Mouse (Mus musculus) layer of hippocampus, adult 18-20 months (tissue): ENCODE measurements around the gene Rabep2. TPM values are rescaled to one million over a fixed set of nuclear protein-coding genes. Genes with fewer than 3 reads are reported as not detected.
A peak's percentile ranks its signal among the peaks of the same experiment; 100 is the strongest.

Experiments
- DNase-seq, 2 experiments: peaks; one replicate each; pipeline ENCODE4 v3.0.0; 2022; ENCODE audit warnings: low spot score in 2 of 2
- total RNA-seq, 2 experiments: library from RNA; stranded (reverse); gene quantifications; 2 replicates each; pipeline ENCODE4 v1.2.3; 2021

Rabep2 gene
- total RNA-seq, 2 experiments from 2014 or later: 14.2 to 15.2 TPM

DNA sequence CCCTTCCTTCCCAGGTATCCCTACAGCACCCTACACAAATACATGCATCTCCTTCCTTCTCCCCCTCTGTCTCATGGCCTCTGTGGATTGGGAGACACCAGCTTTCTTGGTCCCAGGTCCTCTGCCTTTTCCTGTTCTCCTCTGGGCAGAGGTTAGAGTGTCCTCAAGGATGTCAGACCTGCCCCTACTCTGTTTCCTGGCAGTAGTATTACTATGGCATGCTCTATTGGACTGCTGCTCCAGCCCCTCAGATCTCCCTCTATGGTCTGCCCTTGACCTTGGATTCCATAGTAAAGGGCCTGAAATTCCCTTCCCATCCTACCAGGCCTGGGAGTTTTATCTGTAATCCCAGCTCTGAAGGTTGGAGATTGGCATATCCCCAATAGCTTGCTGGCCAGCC is 1.6 kb downstream of the Rabep2 start:
- DNase-seq: no peak

DNA sequence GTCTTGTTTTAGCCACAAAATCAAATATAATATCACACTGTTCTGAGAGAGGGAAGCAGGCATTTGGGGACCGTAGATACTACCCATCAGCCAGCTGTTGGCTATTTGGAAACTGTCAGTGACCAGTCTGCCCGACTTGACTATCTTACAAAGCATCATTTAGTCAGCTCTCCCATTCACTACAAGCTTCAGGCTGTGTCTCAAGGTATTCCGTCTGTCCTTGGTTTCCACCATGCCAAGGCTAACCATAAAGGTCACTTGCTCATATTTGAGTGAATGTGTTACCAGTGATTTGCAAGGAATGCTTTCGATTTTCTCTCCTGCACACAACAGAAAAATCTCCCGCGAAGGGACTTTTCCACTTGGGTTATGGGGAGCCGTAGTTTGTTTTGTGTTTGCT is 6.2 kb downstream of the Rabep2 start:
- no peak for DNase-seq

DNA sequence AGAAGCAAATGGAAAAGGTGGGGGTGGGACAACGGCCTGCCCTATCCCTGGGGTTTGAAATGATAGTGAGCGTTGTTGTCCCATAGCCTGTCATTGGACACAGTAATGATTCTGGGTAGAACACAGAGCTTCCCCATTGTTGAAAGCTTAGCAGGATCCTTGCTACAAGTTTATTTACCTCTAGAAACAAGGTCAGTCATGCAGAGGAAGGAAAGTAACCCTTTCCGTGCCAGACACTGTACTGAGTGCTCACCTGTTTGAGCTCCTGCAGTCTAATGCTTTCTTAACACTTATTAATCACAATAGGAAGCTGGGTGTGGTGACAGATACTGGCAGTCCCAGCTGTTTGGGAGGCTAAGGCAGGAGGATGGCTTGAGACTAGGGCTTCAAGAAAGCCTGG is 7.2 kb downstream of the Rabep2 start:
- DNase-seq: no peak

GRCm38 (mm10) chr7:126436851-126437250 is 8.3 kb downstream of the Rabep2 start:
- DNase-seq: peak in 1 of 2 experiments; percentile 20

- no peak for DNase-seq
Observed at GRCm38 (mm10) chr7:126440134-126440533, 11.6 kb downstream of the Rabep2 start.

GRCm38 (mm10) chr7:126443997-126444396 is 15.4 kb downstream of the Rabep2 start:
- no peak for DNase-seq

DNA sequence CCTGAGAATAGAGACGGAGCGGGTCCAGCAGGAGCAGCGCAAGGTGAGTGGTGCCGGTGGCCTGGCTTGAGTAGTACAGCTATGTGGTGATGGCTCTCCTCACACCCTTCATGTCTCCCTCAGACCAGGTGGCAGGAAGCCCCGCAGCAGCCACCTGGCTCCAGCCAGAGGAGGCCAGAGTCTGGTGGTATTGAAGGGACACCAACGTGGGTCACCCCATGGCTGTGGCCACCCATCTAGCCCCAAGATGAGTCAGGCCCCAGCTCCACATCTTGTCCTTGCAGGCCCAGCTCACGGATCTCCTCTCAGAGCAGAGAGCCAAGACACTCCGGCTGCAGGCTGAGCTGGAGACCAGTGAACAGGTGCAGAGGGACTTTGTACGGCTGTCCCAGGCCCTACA is 16.0 kb downstream of the Rabep2 start:
- DNase-seq: no peak

DNA sequence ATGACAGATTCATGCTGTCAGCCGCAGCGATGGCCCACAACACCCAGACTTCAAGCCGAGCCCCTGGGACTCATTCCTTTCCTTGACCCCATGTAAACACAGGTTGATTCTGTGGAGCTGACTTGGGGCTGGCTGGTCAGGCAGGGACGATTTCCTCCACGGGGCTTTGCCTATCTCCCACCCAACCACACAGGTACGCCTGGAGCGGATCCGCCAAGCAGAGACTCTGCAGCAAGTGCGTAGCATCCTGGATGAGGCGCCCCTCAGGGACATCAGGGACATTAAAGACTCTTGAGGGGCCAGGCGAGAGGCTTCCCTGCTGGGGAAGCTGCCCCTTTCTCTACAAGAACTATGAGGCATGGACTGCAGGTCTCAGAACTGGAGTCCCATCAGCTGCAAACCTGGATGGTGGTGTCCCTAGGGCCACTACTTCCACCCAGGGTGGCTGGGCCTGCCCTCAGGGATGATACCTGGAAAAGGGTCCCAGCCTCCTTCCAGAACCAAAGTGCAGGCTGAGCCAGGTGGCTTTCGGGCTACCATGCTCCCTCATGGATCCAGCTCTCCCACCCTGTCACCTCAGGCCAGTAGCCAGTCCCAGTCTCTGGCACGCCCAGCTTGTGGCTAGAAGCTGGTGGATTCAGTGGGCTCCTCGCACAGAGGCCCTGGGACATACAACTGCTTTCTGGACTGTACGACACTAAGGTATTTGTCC is 16.7 kb downstream of the Rabep2 start:
- DNase-seq: no peak

GRCm38 (mm10) chr7:126446217-126446616 is 17.7 kb downstream of the Rabep2 start:
- DNase-seq: no peak

DNA sequence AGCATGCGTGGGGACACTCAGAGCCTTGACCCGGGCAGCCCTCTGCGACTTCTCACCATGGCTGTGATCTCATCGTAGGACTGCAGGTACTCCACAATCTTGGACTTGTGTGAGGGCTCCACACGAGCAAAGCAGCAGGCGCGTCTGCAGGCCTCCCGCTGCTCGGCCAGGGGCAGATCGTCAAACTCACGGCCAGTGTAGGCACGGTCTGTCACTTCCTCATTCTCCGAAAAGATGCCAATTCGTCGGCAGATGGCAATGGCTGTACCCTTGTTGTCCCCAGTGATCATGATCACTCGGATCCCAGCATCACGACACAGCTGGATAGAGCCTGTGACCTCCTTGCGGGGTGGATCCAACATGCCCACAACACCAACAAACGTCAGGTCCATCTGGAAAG is 19.9 kb downstream of the Rabep2 start:
- no peak for DNase-seq

GRCm38 (mm10) chr7:126449991-126450390 is 21.4 kb downstream of the Rabep2 start:
- no peak for DNase-seq

- DNase-seq: no peak
Observed at GRCm38 (mm10) chr7:126450641-126451040, 22.1 kb downstream of the Rabep2 start.

GRCm38 (mm10) chr7:126452244-126452643 is 23.7 kb downstream of the Rabep2 start:
- DNase-seq: no peak

DNA sequence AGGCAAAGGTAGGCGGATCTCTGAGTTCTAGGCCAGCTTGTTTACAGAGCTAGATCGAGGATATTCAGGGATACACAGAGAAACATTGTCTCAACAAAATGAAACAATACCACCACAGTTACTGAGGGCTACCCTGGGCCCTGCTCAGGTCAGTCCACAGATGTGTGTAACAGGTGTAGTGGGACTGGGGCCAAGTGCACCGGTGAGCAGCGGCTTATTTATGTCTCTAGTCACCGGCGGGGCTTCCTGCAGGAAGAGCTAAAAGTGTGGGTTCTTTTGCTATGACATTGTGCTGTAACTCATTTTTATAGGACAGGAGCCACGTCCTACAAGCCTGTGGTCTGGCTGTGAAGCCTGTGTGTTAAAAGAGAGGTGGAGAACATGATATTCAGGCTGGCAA is 25.3 kb downstream of the Rabep2 start:
- no peak for DNase-seq

DNA sequence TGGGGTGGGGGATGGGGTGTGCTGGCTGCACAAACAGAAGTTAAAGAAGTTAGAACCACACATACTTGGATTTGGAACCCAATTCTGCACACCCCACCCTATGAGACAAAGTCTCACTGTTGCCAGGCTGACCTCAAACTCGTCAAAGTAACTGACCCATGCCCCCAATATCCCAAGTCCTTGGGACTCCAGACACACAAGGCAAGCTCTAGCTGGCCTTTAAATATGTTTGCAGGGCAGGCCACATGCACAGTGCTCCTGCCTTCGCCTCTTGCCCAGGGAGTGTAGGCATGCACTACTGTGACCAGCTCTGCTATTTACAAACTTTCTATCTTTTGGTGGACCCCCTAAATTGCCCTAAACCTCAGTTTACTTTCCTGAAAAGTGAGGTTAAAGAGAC is 26.7 kb downstream of the Rabep2 start:
- no peak for DNase-seq

DNA sequence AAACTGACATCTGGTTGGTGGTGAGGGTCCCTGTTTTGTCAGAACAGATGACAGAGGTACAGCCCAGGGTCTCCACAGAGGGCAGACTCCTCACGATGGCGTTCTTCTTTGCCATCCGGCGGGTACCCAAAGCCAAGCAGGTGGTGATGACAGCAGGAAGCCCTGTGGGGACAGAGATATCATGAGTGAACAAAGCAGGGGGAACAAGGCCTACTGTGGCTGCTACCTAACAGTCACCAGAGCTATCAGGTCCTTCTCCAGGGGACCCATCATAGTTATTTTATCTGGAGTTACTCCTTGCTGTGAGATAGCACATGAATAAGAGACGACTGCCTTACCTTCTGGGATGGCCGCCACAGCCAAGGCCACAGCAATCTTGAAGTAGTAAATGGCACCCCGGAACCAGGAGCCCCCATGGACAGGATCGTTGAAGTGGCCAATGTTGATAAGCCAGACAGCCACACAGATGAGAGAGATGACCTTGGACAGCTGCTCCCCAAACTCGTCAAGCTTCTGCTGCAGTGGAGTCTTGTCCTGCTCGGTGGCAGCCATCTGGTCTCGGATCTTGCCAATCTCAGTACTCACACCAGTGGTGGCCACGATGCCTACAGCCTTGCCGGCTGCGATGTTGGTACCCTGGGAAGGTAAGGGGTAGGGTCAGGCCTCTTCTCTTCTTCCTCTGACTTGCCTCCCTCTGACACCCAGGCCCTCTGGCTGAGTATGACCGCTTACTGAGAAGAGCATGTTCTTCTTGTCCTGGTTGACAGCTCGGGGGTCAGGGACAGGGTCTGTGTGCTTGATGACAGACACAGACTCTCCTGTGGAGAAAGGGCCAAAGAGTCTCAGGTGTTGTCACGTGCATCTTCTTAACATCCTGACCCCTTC is 28.1 kb downstream of the Rabep2 start:
- DNase-seq: no peak

GRCm38 (mm10) chr7:126458225-126458624 is 29.7 kb downstream of the Rabep2 start:
- no peak for DNase-seq

- no peak for DNase-seq
Observed at GRCm38 (mm10) chr7:126458844-126459618, 30.5 kb downstream of the Rabep2 start.

DNA sequence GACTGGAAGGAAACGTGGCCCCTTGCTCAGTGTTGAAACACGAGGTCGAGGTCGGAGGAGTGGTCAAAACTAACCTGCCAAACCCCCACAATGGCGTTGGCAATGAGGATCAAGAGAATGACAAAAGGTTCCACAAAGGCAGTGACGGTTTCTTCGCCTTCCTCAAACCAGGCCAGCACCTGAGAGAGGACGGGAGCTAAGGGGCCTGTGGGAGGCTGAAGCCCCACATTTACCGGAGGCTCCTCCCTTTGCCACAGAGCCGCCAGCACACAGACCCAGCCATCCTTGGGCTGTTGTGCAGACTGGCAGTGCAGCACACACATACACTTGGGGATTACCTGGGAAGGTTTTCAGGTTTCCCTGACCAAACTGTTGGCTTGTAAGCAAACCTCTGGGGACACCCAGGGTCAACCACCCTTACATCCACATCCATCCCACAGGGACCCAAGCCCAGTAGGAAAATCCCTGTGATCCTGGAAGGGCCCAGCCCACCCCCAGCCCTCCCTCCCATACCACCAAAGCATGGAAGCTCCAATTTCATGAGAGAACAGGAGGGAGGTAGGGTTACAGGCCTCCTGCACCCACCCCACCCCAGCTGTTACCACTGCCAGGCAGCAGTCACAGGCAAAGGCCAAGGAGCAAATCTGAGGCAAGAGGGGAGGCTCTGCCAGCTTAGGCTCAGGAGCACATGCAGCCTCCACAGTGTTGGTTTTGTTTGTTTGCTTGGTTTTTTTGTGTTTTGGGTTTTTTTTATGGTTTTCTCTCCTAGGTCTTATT is 32.3 kb downstream of the Rabep2 start:
- no peak for DNase-seq

DNA sequence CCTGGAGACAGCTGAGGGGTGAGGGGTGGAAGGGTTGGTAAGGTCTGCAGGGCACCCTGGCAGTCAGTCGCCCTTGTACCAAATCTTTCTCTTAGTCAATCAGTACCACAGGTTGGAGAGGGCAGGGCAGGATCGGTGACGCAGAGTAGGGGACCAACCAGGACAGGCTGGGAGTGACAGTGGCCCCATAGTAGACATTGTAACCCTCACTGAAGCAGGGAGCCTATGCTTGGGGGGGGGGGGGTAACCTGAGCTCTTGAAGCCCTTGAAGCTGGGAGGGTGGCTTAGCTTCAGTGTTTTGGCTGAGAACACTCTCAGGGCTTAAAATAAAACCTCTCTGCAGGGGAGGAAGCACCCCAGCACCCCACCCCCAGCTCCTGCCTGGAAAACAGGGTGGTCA is 33.1 kb downstream of the Rabep2 start:
- DNase-seq: no peak

DNA sequence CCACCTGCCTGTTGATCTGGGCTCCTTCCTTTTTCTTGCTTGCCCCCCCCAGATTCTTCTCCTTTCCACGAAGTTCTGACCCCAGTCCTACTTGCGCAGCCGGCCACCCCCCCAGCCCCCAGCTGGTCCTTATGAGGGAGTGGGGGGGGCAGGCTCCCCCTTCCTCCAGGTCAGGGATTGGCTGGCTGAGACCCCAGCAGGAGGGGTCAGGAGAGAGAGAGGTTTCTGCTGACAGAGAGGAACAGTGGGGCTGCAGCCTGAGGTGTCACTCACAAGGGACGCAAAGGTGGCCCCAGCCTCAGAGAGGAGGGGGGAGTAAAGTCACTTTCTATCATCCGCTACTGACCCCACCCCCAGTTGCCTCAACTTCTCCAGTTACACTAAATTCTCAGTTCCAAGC is 34.4 kb downstream of the Rabep2 start, which contains the start of gene Atp2a1:
TSS of gene Atp2a1 (minus strand) at position 105 of the 400 bp plus-strand sequence.
- no peak for DNase-seq
